Mouse (Mus musculus): ENCODE results near the gene Bhlha9. TPM values are rescaled to one million over a fixed set of nuclear protein-coding genes. Genes with fewer than 3 reads are reported as not detected.
A peak's percentile ranks its signal among the peaks of the same experiment; 100 is the strongest.
"Not testable (repeated sequence)": the region's sequence is repeated elsewhere in the genome, so short reads cannot be mapped to it uniquely, and the experiment has no call there.

Bhlha9 gene
- polyA plus RNA-seq, 1 experiment: not detected

- no peaks in the 10 kb centered on the region for H3K79me2 ChIP-seq (ENCODE audit: control insufficient read depth, insufficient read depth)
- H3K4me3 ChIP-seq: no peak overlapping the region
- H3K4me2 ChIP-seq (ENCODE audit: low read depth): no peak overlapping the region
- peaks cover 36% of the 10 kb centered on the region for H3K27me3 ChIP-seq (ENCODE audit: control insufficient read depth, insufficient read depth, insufficient read length)
- H3ac ChIP-seq (ENCODE audit: control insufficient read depth, insufficient read length): no peak overlapping the region
- TF ChIP-seq SRF (IDR thresholded peaks at IDR 0.05; ENCODE audit: control insufficient read depth, insufficient read length, low read depth): no peak
- no peak for TF ChIP-seq TCF12 (IDR thresholded peaks at IDR 0.05; ENCODE audit: insufficient read depth, poor library complexity, severe bottlenecking)
- no peak for TF ChIP-seq POLR2AphosphoS2 (IDR thresholded peaks at IDR 0.05; ENCODE audit: insufficient read length, low read depth)
- peak in 2 of 3 experiments; percentile 9 to 67 for TF ChIP-seq MYOD1 (IDR thresholded peaks at IDR 0.05; ENCODE audit: control insufficient read depth in 1 of 3, insufficient read length in 2 of 3, low read depth in 2 of 3)
- no peak for TF ChIP-seq TCF3 (IDR thresholded peaks at IDR 0.05; ENCODE audit: insufficient read length, low read depth)
- peak in 2 of 3 experiments; percentile 33 to 45 for TF ChIP-seq MYOG (IDR thresholded peaks at IDR 0.05; ENCODE audit: control insufficient read depth in 1 of 3, insufficient read depth in 1 of 3, insufficient read length in 2 of 3, low read depth in 2 of 3)
- TF ChIP-seq CEBPB (IDR thresholded peaks at IDR 0.05; ENCODE audit: insufficient read depth, poor library complexity, severe bottlenecking): no peak
- no peak for TF ChIP-seq USF1 (IDR thresholded peaks at IDR 0.05; ENCODE audit: low read depth)
- no peaks in the 10 kb centered on the region for H3K36me3 ChIP-seq (ENCODE audit: control insufficient read depth, insufficient read depth)
Observed at GRCm38 (mm10) chr11:76667807-76668206, 4.5 kb upstream of the Bhlha9 start.

- TF ChIP-seq TCF3 (IDR thresholded peaks at IDR 0.05; ENCODE audit: insufficient read length, low read depth): no peak
- no peak for TF ChIP-seq E2F4 (IDR thresholded peaks at IDR 0.05; ENCODE audit: insufficient read depth)
- TF ChIP-seq POLR2A (IDR thresholded peaks at IDR 0.05; ENCODE audit: insufficient read length, low read depth): no peak
- no peak for TF ChIP-seq MYOD1 (IDR thresholded peaks at IDR 0.05; ENCODE audit: control insufficient read depth in 1 of 3, insufficient read length in 2 of 3, low read depth in 2 of 3)
- no peak for TF ChIP-seq MAX (IDR thresholded peaks at IDR 0.05; ENCODE audit: low read depth)
- no peak for TF ChIP-seq TCF12 (IDR thresholded peaks at IDR 0.05; ENCODE audit: insufficient read depth, poor library complexity, severe bottlenecking)
- TF ChIP-seq MYOG (IDR thresholded peaks at IDR 0.05; ENCODE audit: control insufficient read depth in 1 of 3, insufficient read depth in 1 of 3, insufficient read length in 2 of 3, low read depth in 2 of 3): no peak
- H3K79me2 ChIP-seq (ENCODE audit: control insufficient read depth, insufficient read depth): no peaks in the 10 kb centered on the region
- no peak overlapping the region for H3ac ChIP-seq (ENCODE audit: control insufficient read depth, insufficient read length)
- H3K36me3 ChIP-seq (ENCODE audit: control insufficient read depth, insufficient read depth): no peaks in the 10 kb centered on the region
- no peak overlapping the region for H3K4me2 ChIP-seq (ENCODE audit: low read depth)
- no peak overlapping the region for H3K4me3 ChIP-seq
- peaks cover 30% of the 10 kb centered on the region for H3K27me3 ChIP-seq (ENCODE audit: control insufficient read depth, insufficient read depth, insufficient read length)
Observed at GRCm38 (mm10) chr11:76672561-76673384, 503 bp downstream of the Bhlha9 start.

GRCm38 (mm10) chr11:76674199-76674598, 1.9 kb downstream of the Bhlha9 start:
- no peak overlapping the region for H3ac ChIP-seq (ENCODE audit: control insufficient read depth, insufficient read length)
- no peak overlapping the region for H3K4me3 ChIP-seq
- no peak for TF ChIP-seq TCF12 (IDR thresholded peaks at IDR 0.05; ENCODE audit: insufficient read depth, poor library complexity, severe bottlenecking)
- no peak for TF ChIP-seq MAX (IDR thresholded peaks at IDR 0.05; ENCODE audit: low read depth)
- no peak for TF ChIP-seq MYOG (IDR thresholded peaks at IDR 0.05; ENCODE audit: control insufficient read depth in 1 of 3, insufficient read depth in 1 of 3, insufficient read length in 2 of 3, low read depth in 2 of 3)
- TF ChIP-seq REST (IDR thresholded peaks at IDR 0.05; ENCODE audit: insufficient read depth, insufficient read length): no peak
- TF ChIP-seq SRF (IDR thresholded peaks at IDR 0.05; ENCODE audit: control insufficient read depth, insufficient read length, low read depth): no peak
- no peak for TF ChIP-seq USF1 (IDR thresholded peaks at IDR 0.05; ENCODE audit: low read depth)
- TF ChIP-seq POLR2A (IDR thresholded peaks at IDR 0.05; ENCODE audit: insufficient read length, low read depth): no peak
- no peak for TF ChIP-seq POLR2AphosphoS2 (IDR thresholded peaks at IDR 0.05; ENCODE audit: insufficient read length, low read depth)
- TF ChIP-seq CEBPB (IDR thresholded peaks at IDR 0.05; ENCODE audit: insufficient read depth, poor library complexity, severe bottlenecking): no peak
- no peak for TF ChIP-seq TCF3 (IDR thresholded peaks at IDR 0.05; ENCODE audit: insufficient read length, low read depth)
- no peak for TF ChIP-seq E2F4 (IDR thresholded peaks at IDR 0.05; ENCODE audit: insufficient read depth)
- TF ChIP-seq MYOD1 (IDR thresholded peaks at IDR 0.05; ENCODE audit: control insufficient read depth in 1 of 3, insufficient read length in 2 of 3, low read depth in 2 of 3): no peak
- H3K79me2 ChIP-seq (ENCODE audit: control insufficient read depth, insufficient read depth): no peaks in the 10 kb centered on the region
- peaks cover 30% of the 10 kb centered on the region for H3K27me3 ChIP-seq (ENCODE audit: control insufficient read depth, insufficient read depth, insufficient read length)
- H3K4me2 ChIP-seq (ENCODE audit: low read depth): no peak overlapping the region
- H3K36me3 ChIP-seq (ENCODE audit: control insufficient read depth, insufficient read depth): no peaks in the 10 kb centered on the region

- TF ChIP-seq MYOD1 (IDR thresholded peaks at IDR 0.05; ENCODE audit: control insufficient read depth in 1 of 3, insufficient read length in 2 of 3, low read depth in 2 of 3) (no peak), TCF12 (IDR thresholded peaks at IDR 0.05; ENCODE audit: insufficient read depth, poor library complexity, severe bottlenecking) (no peak), MYOG (IDR thresholded peaks at IDR 0.05; ENCODE audit: control insufficient read depth in 1 of 3, insufficient read depth in 1 of 3, insufficient read length in 2 of 3, low read depth in 2 of 3) (no peak), E2F4 (IDR thresholded peaks at IDR 0.05; ENCODE audit: insufficient read depth) (no peak), USF1 (IDR thresholded peaks at IDR 0.05; ENCODE audit: low read depth) (no peak), POLR2A (IDR thresholded peaks at IDR 0.05; ENCODE audit: insufficient read length, low read depth) (no peak), REST (IDR thresholded peaks at IDR 0.05; ENCODE audit: insufficient read depth, insufficient read length) (no peak), SRF (IDR thresholded peaks at IDR 0.05; ENCODE audit: control insufficient read depth, insufficient read length, low read depth) (no peak), CEBPB (IDR thresholded peaks at IDR 0.05; ENCODE audit: insufficient read depth, poor library complexity, severe bottlenecking) (no peak), MAX (IDR thresholded peaks at IDR 0.05; ENCODE audit: low read depth) (no peak), TCF3 (IDR thresholded peaks at IDR 0.05; ENCODE audit: insufficient read length, low read depth) (no peak), POLR2AphosphoS2 (IDR thresholded peaks at IDR 0.05; ENCODE audit: insufficient read length, low read depth) (no peak)
- Histone ChIP-seq H3K27me3 (ENCODE audit: control insufficient read depth, insufficient read depth, insufficient read length) (peaks cover 30% of the 10 kb centered on the region), H3K79me2 (ENCODE audit: control insufficient read depth, insufficient read depth) (no peaks in the 10 kb centered on the region), H3ac (ENCODE audit: control insufficient read depth, insufficient read length) (no peak overlapping the region), H3K4me2 (ENCODE audit: low read depth) (no peak overlapping the region), H3K4me3 (no peak overlapping the region), H3K36me3 (ENCODE audit: control insufficient read depth, insufficient read depth) (no peaks in the 10 kb centered on the region)
Observed at GRCm38 (mm10) chr11:76674704-76675103, 2.4 kb downstream of the Bhlha9 start.

GRCm38 (mm10) chr11:76679508-76679907, 7.2 kb downstream of the Bhlha9 start, which contains the start of gene Trarg1:
Gene Trarg1 (plus strand): TSS chr11:76679808.
- not testable (repeated sequence) for H3K36me3 ChIP-seq (ENCODE audit: control insufficient read depth, insufficient read depth); H3ac ChIP-seq (ENCODE audit: control insufficient read depth, insufficient read length); H3K79me2 ChIP-seq (ENCODE audit: control insufficient read depth, insufficient read depth); H3K4me3 ChIP-seq; H3K27me3 ChIP-seq (ENCODE audit: control insufficient read depth, insufficient read depth, insufficient read length)
- H3K4me2 ChIP-seq (ENCODE audit: low read depth): peak within 1 kb of the TSS; percentile 18
